Mouse (Mus musculus): ENCODE data around the gene 1500011B03Rik. TPM values are rescaled to one million over a fixed set of nuclear protein-coding genes. Genes with fewer than 3 reads are reported as not detected.
"Not testable (repeated sequence)": the region's sequence is repeated elsewhere in the genome, so short reads cannot be mapped to it uniquely, and the experiment has no call there.

1500011B03Rik gene
- total RNA-seq (2021), result 10 to 100 TPM in 1 of 2 experiments, 1 to 10 TPM in 1; 9.4 to 10.5 TPM
- long read RNA-seq, experiment 1, transcript 1500011B03Rik-203 (2 exons, 1,333 nt), result major isoform, 5 of 5 reads
- long read RNA-seq, experiment 1, partial matches to known transcripts, result 0 of 5 reads
- long read RNA-seq, experiment 1, other reads (novel, unspliced or antisense), result 0 of 5 reads
- long read RNA-seq, experiment 2, partial matches to known transcripts, result 0 of 4 reads
- long read RNA-seq, experiment 2, other reads (novel, unspliced or antisense), result 0 of 4 reads

DNA sequence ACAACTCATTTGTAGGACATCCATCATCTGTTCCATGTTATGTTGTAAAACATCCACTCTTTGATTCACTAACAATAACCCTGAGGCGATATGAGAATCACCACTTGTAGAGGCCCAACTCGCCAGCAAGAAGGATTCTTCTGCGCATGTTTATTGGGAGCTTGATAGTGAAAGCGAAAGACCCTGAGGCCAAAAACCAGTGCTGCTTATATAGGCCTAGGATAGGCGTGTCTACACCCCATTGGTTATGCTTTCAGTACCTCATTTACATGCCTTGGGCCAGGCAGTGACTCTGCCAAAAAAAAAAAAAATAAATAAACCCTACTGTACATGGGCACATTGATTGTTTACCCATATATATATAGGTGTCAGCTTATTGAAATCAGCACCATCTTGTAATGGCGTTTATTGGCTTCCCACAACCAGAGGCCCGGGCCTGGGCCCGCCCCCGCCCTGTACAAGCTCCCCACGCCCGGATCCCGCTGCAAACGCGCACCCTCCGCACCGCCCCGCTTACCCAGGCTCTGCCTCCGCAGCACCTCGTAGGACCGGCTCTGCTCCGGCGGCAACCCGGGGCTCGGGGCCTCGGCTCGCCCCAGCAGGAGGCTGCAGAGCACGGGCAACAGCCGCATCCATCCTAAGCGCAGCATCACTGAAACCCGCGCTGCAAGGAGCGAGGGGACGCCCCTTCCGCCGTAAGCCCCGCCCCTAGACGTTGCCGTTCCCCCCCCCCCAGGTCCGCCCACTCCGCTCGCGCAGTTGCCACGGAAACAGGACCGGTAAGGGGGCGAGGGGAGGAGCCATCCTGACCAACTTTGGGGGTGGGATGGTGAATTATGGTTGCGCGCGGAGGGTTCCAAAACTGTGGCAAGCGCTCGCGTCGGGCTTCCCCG, at the start of gene 1500011B03Rik:
Gene 1500011B03Rik, minus strand, starts transcription at position 673 of the 893 bp plus-strand sequence.
- intact Hi-C loops (cut with DNase I; ENCODE audit: low total_unique reads), result no loop called here
- DNase-seq, result peak; percentile 79

DNA sequence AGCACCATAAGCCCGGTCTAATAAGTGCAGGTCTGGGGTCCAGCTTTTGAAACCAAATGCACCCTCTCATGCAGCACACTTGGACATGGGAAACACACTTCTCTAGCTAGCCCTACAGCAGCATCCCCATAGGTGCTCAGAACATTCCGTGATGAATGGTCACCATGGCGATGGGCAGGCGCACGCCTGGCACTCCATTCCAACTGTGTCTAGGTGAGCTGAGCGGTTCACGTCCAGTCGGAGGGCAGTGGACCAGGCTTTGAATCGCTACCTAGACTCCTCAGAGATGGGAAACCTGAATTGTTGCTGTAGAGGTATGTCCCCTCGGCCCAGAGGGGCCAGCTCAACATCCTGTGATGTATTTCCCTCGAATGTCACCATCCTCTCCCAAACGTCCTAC, 42.0 kb upstream of the 1500011B03Rik start:
- intact Hi-C loops (cut with DNase I; ENCODE audit: low total_unique reads), result no loop called here
- DNase-seq, result no peak

- intact Hi-C loops (cut with DNase I; ENCODE audit: low total_unique reads), result no loop called here
- no peak for DNase-seq
Measured at GRCm38 (mm10) chr5:114864813-114865212, 41.5 kb upstream of the 1500011B03Rik start.

GRCm38 (mm10) chr5:114861730-114862129, 38.5 kb upstream of the 1500011B03Rik start:
- intact Hi-C loops (cut with DNase I; ENCODE audit: low total_unique reads), result no loop called here
- no peak for DNase-seq

GRCm38 (mm10) chr5:114859253-114859652, 36.0 kb upstream of the 1500011B03Rik start:
- intact Hi-C loops (cut with DNase I; ENCODE audit: low total_unique reads), result no loop called here
- DNase-seq, result peak; percentile 70

DNA sequence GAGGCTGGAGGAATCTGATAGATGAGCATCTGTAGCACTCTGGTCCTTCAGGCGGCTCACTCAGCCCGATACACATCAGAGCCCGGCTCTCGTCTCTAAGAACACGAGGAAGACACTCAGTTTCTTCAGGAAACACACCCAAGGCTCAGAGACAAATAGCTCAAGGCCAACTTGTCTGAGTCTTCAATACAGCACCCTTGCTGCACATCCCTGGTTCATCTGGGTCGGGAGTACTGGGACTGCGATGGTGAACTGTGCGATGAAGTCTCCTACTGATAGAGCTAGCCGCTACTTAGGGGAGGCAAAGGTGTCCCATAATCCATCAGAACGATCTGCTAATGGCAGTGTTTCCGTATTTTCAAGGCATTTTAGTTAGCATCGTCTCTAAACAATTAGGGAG, 35.3 kb upstream of the 1500011B03Rik start, which contains the start of gene Gm9936:
Gene Gm9936, minus strand, starts transcription at position 101 of the 400 bp plus-strand sequence.
- intact Hi-C loops (cut with DNase I; ENCODE audit: low total_unique reads), result no loop called here
- no peak for DNase-seq

- intact Hi-C loops (cut with DNase I; ENCODE audit: low total_unique reads), result not testable (repeated sequence)
Measured at GRCm38 (mm10) chr5:114853364-114853763, 30.1 kb upstream of the 1500011B03Rik start, which contains the start of gene 4930519G04Rik. TSS of gene 4930519G04Rik (plus strand) at chr5:114853664.

DNA sequence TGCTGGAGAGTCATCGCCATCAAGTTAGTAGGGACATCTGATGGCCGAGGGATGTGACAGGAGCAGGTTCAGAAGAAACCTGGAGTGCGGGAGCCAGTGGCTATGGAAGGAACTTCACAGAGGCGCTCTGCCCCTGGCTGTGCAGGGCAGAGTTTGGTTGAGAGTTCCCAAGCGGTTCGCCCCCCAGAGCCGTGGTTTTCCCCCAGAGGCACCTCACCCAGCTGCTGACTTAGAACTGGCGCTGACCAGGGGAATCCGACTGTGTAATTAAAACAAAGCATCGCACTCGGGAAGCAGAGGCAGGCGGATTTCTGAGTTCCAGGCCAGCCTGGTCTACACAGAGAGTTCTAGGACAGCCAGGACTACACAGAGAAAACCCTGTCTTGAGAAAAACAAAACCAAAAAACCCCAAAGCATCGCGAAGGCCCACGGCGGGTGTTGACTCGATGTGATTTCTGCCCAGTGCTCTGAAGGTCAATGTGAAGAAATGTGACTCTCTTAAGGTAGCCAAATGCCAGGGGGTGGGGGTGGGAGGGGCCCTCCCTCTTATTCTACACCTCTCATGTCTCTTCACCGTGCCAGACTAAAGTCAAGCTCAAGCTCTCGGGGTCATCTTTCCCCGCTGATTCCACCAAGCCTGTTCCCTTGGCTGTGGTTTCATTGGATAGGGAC, 28.4 kb upstream of the 1500011B03Rik start:
- intact Hi-C loops (cut with DNase I; ENCODE audit: low total_unique reads), result no loop called here
- DNase-seq, result no peak

More at GRCm38 (mm10) chr5:114853364-114853763, 30.1 kb upstream of the 1500011B03Rik start, which contains the start of gene 4930519G04Rik:
- DNase-seq, result not testable (repeated sequence)

DNA sequence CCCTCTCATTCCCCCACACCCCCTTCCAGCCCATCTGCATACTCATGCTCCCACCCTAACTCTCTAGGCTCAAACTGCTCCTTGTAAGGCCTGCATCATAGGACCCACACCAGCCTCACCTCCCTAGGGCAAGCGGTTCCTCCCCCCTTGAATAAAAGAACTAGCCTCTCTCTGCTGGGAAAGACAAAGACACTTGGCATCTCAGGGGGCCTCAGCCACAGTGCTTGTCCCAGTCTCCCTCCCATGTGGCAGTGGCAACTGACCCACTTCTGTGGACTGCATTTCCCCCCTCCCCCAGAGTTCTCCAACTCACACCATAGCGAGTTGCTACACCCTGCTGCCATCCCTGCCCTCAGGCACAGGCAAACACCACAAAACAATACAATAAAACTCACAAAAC, 21.1 kb upstream of the 1500011B03Rik start:
- intact Hi-C loops (cut with DNase I; ENCODE audit: low total_unique reads); DNase-seq: not testable (repeated sequence)

- intact Hi-C loops (cut with DNase I; ENCODE audit: low total_unique reads), result no loop called here
- no peak for DNase-seq
Measured at GRCm38 (mm10) chr5:114842674-114843073, 19.4 kb upstream of the 1500011B03Rik start.

GRCm38 (mm10) chr5:114842155-114842554, 18.9 kb upstream of the 1500011B03Rik start:
- intact Hi-C loops (cut with DNase I; ENCODE audit: low total_unique reads); DNase-seq: not testable (repeated sequence)

DNA sequence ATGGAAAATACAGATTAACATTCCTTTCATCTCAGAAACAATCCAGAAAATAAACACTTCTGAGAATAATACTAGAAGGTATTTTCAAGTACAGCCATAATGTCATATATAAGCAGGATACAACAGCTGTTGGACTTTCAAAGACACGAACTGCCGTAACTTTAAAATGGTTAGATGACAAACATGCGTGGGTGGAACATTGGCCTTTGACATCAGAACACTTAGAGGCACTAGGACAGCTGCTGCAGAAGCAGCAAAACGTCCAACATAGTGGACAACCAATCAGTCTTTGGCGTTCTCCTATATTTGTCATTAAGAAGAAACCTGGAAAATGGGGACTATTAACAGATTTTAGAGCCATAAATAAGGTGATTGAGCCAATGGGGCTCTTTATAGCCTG, 17.2 kb upstream of the 1500011B03Rik start:
- intact Hi-C loops (cut with DNase I; ENCODE audit: low total_unique reads); DNase-seq: not testable (repeated sequence)

GRCm38 (mm10) chr5:114836886-114837285, 13.6 kb upstream of the 1500011B03Rik start:
- intact Hi-C loops (cut with DNase I; ENCODE audit: low total_unique reads), result no loop called here

DNA sequence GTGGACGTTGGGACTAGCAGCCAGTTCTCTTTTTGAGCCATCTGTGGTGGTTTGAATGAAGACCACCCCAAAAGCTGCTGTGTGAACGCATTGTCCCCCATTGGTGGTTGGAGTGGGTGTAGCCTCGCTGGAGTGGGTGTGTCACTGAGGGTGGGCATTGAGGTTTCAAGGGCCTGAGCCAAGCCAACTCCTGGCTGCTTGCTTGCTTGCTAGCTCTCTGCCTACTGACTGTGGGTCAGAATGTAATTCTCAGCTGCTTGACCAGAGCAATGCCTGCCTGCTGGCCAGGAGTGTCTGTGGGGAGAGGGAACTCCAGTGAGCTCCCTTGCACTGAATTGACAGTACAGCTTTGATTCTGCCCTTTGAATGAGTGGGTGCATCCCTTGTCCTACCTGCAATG, 6.5 kb upstream of the 1500011B03Rik start:
- no peak for DNase-seq
- intact Hi-C loops (cut with DNase I; ENCODE audit: low total_unique reads), result no loop called here

More at GRCm38 (mm10) chr5:114836886-114837285, 13.6 kb upstream of the 1500011B03Rik start:
- DNase-seq, result no peak

DNA sequence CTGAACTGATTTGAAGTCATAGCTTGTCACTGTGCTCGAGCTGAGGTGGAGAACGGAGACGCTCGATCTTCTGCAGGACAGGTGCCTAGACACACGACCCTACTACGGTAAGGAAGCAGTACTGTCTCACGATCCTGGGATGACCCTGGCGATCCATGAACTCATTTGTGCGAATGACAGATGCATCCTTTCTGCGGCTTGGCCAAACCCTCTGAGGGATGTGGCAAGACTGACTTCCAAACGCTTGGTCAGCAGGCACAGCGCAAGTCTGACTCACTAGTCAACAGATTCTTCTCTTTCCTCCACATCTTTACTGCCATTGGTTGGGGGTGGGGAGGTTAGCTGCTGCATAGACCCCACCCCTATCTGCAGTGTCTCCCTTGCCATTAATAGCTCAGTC, 4.2 kb upstream of the 1500011B03Rik start:
- intact Hi-C loops (cut with DNase I; ENCODE audit: low total_unique reads), result no loop called here
- no peak for DNase-seq

GRCm38 (mm10) chr5:114825978-114826691, 2.9 kb upstream of the 1500011B03Rik start:
- peak; percentile 57 for DNase-seq
- intact Hi-C loops (cut with DNase I; ENCODE audit: low total_unique reads), result no loop called here

GRCm38 (mm10) chr5:114824197-114824596, 929 bp upstream of the 1500011B03Rik start:
- intact Hi-C loops (cut with DNase I; ENCODE audit: low total_unique reads), result no loop called here
- DNase-seq, result no peak

DNA sequence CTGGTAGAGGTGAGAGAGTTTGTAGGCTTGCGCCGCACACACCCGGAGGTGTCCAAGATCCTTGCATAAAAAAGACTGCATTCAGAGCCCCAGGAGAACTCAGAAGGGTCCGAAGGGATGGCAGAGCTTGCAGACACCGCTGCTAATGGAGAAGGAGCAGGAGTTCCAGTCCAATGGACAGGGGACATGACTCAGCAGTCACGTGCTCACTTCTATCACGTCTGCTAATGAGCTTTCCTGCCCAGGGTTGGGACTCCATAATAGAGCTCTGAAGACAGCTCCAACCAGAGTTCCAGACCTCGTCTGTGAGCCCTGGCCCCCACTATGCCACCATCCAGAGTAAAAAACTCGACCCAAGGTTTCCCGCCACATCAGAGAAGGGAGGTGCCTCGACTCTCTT, 5.1 kb downstream of the 1500011B03Rik start:
- intact Hi-C loops (cut with DNase I; ENCODE audit: low total_unique reads), result no loop called here
- DNase-seq, result no peak

DNA sequence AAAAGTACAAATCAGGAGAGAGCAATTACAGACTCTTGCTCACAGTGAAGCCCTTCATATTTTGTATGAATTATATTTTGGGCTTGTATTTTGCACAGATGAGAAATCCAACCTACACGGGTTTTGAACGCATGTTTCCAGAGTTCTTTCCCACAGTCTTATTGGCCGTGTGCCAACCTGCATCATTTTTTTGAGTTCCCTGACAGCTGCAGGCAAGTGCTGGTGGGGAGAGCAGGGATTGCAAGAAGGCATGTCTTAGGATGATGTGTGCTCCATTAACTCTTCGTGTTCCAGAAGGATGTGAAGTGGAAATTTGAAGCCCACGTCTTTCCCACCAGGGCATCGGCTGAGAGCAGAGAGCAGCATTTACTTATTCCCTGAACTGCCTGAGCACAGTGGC, 6.7 kb downstream of the 1500011B03Rik start:
- DNase-seq, result no peak
- intact Hi-C loops (cut with DNase I; ENCODE audit: low total_unique reads), result no loop called here

All from gastrocnemius, postnatal 14 days (tissue).